Mouse (Mus musculus) gastrocnemius, postnatal 36 days (tissue): ENCODE measurements around the gene Galr2. TPM values are rescaled to one million over a fixed set of nuclear protein-coding genes. Genes with fewer than 3 reads are reported as not detected.
A peak's percentile ranks its signal among the peaks of the same experiment; 100 is the strongest.

ENCODE experiments used
- DNase-seq, 2 experiments: peaks; one replicate each; pipeline ENCODE4 v3.0.0; 2022
- intact Hi-C: fragments of 180-260 bp; cut with DNase I; formaldehyde crosslinking; loops from one replicate; pipeline ENCODE4 v1.15.1; 2025
- total RNA-seq, 2 experiments: library from RNA; stranded (reverse); gene quantifications; 2 replicates each; pipeline ENCODE4 v1.2.3; 2021

Galr2 gene
- total RNA-seq, 2 experiments from 2014 or later: 0.12 to 0.31 TPM

DNA sequence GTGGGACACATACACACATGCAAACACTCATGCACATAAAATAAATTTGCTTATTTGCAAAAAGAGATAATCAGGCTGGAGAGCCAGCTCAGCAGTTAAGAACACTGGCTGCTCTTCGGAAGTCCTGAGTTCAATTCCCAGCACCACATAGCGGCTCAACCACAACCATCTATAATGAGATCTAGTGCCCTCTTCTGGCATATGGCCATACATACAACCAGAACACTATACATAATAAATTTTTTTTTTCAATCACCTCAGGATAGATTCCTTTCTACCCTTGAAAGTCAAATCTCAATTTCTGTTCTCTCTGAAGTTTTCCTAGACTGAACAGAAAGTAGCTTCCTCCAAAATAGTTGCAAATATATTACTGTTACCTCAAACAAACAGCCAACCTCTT, 24.7 kb downstream of the Galr2 start:
- DNase-seq: no peak
- intact Hi-C loops: no loop called here

GRCm38 (mm10) chr11:116306126-116306982, 25.6 kb downstream of the Galr2 start:
- peak; percentile 86 to 90 for DNase-seq
- intact Hi-C loops: no loop called here

DNA sequence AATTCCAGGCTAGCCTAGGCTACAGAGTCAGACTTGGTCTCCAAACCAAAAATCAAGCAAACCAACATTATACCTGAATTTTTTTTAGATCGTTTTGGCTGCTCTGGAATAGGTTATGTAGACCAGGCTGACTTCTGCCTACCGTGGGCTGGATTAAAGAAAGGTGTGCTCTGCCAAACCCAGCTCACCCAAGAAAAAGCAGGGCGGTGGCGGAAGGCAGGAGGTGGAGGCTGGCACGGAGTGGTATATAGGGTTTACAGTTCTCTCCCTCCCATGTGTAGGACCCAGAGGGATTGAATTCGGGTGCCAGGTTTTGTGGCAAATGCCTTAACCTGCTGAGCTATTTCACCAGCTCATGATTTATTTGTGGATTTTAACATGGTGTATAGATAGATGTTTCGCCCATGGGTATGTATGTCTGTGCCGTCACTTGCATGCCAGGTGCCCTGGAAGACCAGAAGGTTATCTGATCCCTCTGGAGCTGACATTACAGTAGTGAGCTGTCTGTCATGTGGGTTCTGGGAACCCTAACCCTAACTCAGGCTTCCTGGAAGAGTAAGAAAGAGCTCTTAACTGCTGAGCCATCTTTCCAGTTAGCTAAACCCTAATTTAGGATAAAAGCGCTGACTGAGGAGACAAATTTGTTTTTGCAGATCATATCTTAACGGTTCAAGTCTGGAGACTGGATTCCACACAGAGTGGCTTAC, 26.4 kb downstream of the Galr2 start, which contains the start of gene Exoc7:
Gene Exoc7, minus strand, starts transcription at position 215 of the 707 bp plus-strand sequence.
- intact Hi-C loops: no loop called here
- no peak for DNase-seq

DNA sequence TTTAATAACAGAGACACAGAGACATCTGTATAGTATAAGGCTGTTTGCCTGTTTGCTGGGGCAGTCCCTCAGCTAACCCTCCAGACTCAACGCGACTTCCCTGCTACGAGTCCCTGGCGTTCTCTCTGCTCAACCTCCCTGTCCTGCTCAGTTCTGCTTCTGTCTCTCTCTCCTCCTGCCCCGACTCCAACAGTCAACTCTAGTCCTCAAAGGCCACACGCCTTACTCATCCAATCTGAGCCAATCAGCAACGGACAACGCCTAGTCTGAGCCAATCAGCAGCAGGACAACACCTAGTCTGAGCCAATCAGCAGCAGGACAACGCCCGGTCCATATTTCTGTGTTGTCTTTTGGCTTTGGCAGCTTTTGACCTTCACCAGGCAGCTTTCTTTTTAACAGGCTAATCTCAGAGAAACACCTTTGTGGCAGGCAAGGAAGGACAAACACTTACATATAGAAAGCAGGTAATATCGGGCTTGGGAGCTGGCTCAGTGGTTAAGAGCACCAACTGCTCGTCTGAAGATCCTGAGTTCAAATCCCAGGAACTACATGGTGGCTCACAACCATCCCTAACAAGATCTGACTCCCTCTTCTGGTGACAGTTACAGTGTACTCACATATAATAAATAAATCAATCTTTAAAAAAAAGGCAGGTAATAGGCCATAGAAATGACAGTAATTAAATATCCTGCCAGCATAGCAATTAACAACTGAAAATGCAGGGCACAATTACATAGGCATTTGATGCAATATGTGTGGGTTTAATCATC, 27.2 kb downstream of the Galr2 start:
- no peak for DNase-seq
- intact Hi-C loops: no loop called here

- intact Hi-C loops: no loop called here
Measured at GRCm38 (mm10) chr11:116309601-116310000, 28.9 kb downstream of the Galr2 start.

DNA sequence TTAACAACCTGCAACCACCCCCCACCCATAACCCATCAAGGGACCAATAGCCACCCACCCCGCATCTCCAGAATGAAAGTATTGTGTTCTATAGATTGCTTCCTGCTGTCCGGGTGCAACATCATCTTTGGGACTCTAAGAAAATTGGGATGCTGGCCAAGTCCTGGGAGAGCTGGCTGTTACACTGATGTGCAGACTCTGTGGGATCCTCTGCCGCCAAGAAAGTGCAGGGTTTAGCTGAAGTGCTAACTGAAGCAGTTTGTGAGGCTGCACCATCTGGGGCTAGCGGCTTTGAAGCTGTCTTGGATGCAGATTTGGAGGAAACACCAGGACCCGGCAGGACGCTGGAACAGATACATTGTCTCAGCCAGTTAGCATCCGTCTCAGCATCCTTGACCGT, 30.4 kb downstream of the Galr2 start:
- DNase-seq: no peak

More at GRCm38 (mm10) chr11:116309601-116310000, 28.9 kb downstream of the Galr2 start:
- DNase-seq: no peak

DNA sequence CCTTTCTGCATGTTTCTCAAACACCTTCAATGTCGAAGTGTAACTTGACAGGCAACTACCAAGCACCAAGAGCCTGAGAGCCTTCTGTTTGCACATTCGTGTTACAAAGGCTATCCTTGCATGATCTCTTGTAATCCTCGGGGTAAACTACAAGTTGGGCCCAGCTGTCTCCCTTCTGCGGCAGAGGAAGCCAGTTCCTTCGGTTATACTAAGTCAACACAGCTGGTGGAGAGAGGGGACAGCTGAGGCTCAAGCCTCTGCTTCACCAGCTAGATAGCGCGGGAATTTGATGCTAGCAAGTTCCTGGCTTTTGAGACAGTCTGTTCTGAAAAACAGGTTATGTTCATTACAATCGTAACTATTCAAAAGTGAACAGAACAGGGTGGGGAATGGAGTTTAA, 31.6 kb downstream of the Galr2 start:
- intact Hi-C loops: no loop called here
- DNase-seq: no peak

More for the DNA sequence above, 30.4 kb downstream of the Galr2 start:
- intact Hi-C loops: no loop called here

DNA sequence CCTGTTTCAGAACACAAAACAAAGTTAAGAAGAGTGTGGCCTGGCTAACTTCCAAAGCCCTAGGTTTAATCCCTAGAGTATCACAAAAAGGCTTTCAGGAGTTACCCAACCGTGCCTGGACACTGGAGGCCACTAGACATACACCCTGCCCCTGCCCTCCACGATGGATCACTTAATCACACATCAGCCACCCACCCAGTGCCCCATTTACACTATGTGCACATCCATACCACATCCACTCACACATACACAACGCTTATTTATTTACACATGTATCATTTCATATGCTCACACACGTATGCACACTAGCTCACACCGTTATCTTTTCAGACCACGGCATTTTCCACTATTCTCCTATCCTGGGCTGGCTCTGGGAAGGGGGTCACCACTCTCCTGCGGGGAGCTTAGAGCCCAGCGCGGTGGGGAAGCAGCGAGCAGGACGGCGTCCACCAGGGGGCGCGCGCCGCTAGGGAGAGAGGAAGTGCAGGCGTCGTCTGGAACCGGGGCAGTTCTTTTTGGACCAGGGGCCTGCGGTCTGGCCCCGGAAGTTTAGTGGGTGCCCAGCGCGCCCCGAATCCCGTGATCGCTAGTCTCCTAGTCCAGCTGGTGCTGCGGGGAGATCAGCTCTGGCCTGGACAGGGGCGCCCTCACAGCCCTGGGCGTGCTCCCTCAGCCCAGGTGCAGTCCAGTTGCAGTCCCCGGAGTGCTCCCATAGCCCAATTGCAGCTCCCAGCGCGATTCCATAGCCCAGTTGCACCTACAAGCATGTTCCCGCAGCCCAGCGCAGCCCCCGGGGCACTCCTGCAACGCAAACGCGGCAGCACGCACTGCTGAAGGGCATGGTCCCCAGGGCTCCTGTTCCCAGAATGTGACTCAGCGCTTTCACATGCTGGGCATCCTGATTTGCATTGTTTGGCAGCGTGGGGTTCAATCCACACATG, 38.2 kb downstream of the Galr2 start:
- DNase-seq: peak; percentile 81 to 85
- intact Hi-C loops: loop anchor here (1.0 to 5.0 kb wide), 3 partner anchors 50 to 218 kb away; no protein-coding TSS in a partner anchor

DNA sequence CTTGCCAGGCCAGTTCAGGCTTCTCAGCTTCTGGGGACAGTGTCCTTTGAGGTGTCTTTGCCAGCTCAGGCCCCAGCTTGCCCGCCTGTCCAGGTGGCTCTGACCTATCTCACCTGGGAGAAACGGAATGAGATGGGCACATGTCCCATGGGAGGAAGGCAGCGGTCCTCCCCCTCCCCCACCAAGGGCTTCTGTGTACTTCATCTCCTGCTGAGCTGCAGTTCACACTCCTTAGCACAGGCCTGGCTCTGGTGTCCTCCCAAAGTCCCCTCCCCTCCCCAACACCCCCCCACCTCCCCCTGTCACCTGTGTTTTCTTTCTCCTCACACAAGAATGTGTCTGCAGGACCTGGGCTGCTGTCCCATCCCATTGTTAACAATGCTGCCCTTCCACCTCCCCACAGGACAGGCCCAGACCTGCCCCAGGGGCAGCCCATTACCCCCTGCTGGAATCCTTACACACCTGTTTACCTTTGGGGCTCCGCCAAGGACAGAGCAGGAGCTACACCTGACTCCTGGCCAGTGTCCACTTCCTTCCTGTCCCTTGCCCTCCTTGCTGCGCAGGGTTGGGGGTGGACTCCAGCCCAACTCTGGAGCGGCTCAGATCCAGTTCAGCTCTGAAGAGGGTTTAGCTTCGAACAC, 46.3 kb downstream of the Galr2 start:
- intact Hi-C loops: no loop called here
- no peak for DNase-seq

DNA sequence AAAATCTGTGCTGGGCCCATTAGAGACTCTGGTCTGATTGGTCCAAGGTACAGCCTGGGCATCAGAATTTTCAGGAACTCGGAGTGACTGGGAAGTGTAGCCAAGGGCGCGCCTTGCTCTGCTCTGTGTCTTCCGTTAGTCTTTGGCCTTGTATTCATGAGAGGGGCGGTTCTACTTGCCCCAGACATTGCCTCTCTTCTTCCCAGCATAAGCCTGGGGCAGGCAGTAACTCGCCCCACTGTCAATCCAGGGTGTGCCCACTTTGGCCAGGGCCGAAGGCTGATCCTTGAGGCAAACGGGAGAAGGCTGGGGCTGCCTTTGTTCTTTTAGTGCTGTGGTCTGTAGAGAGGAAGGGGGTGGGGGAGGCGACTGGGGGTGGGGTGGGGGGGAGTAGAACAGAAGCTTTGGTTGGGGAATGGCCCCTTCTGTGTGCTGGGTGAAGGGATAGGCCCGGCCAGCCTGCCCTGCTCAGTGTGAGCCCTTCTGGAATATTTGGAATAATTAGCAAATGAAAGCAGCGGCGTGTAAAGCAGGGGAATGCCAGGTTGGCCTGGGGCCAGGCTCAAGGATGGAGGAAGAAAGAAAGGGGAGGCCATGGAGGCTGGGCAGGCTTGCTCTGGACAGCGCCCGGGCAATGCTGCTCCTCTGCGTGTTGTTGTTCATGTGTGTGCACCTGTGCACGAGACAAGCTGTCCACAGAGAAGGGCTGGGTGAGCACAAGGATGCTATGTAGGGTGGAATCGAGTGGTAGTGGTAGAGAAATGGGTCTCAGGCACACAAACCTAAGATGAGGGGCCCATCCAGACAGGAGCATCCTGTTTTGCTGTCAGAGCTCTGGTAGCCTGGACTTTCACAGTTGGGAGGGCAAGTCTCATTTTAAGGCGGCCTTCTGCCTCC, 48.8 kb downstream of the Galr2 start:
- intact Hi-C loops: no loop called here
- no peak for DNase-seq

- intact Hi-C loops: no loop called here
- DNase-seq: no peak
Measured at GRCm38 (mm10) chr11:116330211-116330518, 49.4 kb downstream of the Galr2 start.

DNA sequence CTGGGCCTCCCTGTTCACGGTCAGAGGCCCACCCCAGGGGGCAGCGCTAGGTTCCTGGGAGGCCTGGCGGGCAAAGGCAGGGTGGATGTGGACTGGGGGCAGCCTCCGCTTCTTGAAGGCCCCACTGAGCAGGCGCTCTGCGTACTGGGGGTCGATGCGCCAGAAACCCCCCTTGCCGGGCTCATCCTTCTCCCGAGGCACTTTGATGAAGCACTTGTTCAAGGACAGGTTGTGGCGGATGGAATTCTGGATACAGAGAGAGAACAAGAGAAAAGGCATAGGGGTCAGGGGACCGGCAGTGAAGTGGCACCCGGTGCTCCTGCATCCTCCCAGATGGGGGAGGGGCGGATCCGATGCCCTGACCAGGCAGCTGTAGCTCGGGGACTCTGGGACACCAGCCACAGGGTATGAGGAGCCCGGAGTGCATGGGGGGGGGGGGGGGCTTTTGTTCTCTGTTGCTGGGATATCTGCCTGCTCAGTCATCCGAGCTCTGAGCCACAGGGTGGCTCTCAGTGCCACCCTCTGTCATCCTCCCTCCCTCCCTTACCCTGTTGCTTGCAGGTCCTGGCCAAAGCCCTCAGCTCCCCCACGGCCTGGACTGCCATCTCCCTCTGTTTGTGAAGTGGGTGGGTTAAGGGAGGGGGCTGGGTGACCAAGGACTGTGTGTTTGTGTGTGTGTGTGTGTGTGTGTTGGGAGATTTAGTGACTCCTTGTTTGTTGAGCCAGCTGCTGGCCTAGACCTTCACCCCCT, 51.7 kb downstream of the Galr2 start:
- intact Hi-C loops: no loop called here
- no peak for DNase-seq

DNA sequence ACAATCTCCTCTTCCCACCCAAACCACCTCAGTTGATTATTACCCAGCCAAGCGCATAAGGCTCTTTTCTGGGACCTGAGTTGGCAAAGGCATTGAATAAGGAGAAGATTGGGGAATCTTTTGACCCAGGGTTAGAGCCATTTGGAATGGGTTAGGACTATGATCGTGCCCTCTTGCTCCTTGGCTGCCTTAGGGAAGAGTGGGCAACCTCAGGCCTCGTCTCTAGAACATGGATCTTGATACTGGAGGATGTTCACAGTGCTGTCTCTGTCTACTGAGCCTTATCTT, 52.2 kb downstream of the Galr2 start:
- DNase-seq: no peak
- intact Hi-C loops: no loop called here

Other genes starting within 250 kb of the Galr2 start
- under 1 TPM; 0.30 to 0.48 TPM for gene Unc13d, start 203.0 kb upstream of the Galr2 start, total RNA-seq
- gene Wbp2, start 193.9 kb upstream of the Galr2 start, total RNA-seq: 10 to 100 TPM; 70.1 to 71.0 TPM
- gene Trim47, start 153.7 kb upstream of the Galr2 start, total RNA-seq: 1 to 10 TPM; 9.1 to 9.3 TPM
- gene Trim65, start 149.8 kb upstream of the Galr2 start, total RNA-seq: 1 to 10 TPM; 4.1 to 4.8 TPM
- 10 to 100 TPM; 49.4 to 49.9 TPM for gene Mrpl38, start 142.1 kb upstream of the Galr2 start, total RNA-seq
- gene Fbf1, start 112.8 kb upstream of the Galr2 start, total RNA-seq: 1 to 10 TPM; 9.3 to 9.8 TPM
- 10 to 100 TPM; 19.2 to 21.9 TPM for gene Ten1, start 82.1 kb upstream of the Galr2 start, total RNA-seq
- 10 to 100 TPM; 62.6 to 80.1 TPM for gene Acox1, start 81.9 kb upstream of the Galr2 start, total RNA-seq
- gene Evpl, start 42.9 kb upstream of the Galr2 start, total RNA-seq: under 1 TPM; 0.05 to 0.07 TPM
- gene Srp68, start 6.7 kb upstream of the Galr2 start, total RNA-seq: 10 to 100 TPM; 72.1 to 83.1 TPM
- 10 to 100 TPM; 85.9 to 94.8 TPM for gene Exoc7, start 26.3 kb downstream of the Galr2 start, total RNA-seq
- gene Foxj1, start 54.5 kb downstream of the Galr2 start, total RNA-seq: not detected
- 10 to 100 TPM; 23.0 to 24.5 TPM for gene Rnf157, start 132.1 kb downstream of the Galr2 start, total RNA-seq
- gene Ubald2, start 153.2 kb downstream of the Galr2 start, total RNA-seq: 10 to 100 TPM; 41.8 to 56.5 TPM
- under 1 TPM in 1 of 2 experiments, not detected in 1; 0.05 TPM for gene Qrich2, start 185.3 kb downstream of the Galr2 start, total RNA-seq
- gene Prpsap1, start 213.3 kb downstream of the Galr2 start, total RNA-seq: 10 to 100 TPM; 12.6 to 14.1 TPM
- gene Sphk1, start 250.0 kb downstream of the Galr2 start, total RNA-seq: 1 to 10 TPM in 1 of 2 experiments, under 1 TPM in 1; 0.35 to 1.4 TPM